Mouse (Mus musculus) lung, embryonic 14.5 days (tissue): ENCODE results near the gene Morn3. TPM values are rescaled to one million over a fixed set of nuclear protein-coding genes. Genes with fewer than 3 reads are reported as not detected.
A peak's percentile ranks its signal among the peaks of the same experiment; 100 is the strongest.

Experiments
- ATAC-seq: fragments of 200-750 bp; cut with Nextera tagmentation; 2 replicates; pipeline ENCODE4 v1.8.0; 2017; ENCODE audit warnings: mild to moderate bottlenecking, moderate TSS enrichment, moderate library complexity; ENCODE audit not compliant: insufficient read depth
- DNase-seq: peaks from one replicate; pipeline ENCODE4 v3.0.0-alpha.2; 2015
- H3K27ac ChIP-seq: fragments of 300-500 bp; sonication (generic); 2 replicates; pipeline ENCODE4 v1.5.1; 2014; ENCODE audit warnings: low read depth, mild to moderate bottlenecking, moderate library complexity
- H3K27me3 ChIP-seq: fragments of 300-500 bp; sonication (generic); 2 replicates; pipeline ENCODE4 v1.6.1; 2014; ENCODE audit warnings: low read length, control low read depth; ENCODE audit not compliant: insufficient read depth
- H3K36me3 ChIP-seq: fragments of 300-500 bp; sonication (generic); 2 replicates; pipeline ENCODE4 v1.6.1; 2014; ENCODE audit warnings: control low read depth; ENCODE audit not compliant: insufficient read depth
- H3K4me1 ChIP-seq: fragments of 300-500 bp; sonication (generic); 2 replicates; pipeline ENCODE4 v1.6.1; 2014; ENCODE audit warnings: antibody characterized with exemption, control low read depth; ENCODE audit not compliant: insufficient read depth
- H3K4me2 ChIP-seq: fragments of 300-500 bp; sonication (generic); 2 replicates; pipeline ENCODE4 v1.6.1; 2014; ENCODE audit warnings: mild to moderate bottlenecking
- H3K4me3 ChIP-seq: fragments of 300-500 bp; sonication (generic); 2 replicates; pipeline ENCODE4 v1.5.1; 2014; ENCODE audit warnings: low read depth, low read length
- H3K9ac ChIP-seq: fragments of 300-500 bp; sonication (generic); 2 replicates; pipeline ENCODE4 v1.6.1; 2014
- H3K9me3 ChIP-seq: fragments of 300-500 bp; sonication (generic); 2 replicates; pipeline ENCODE4 v1.6.1; 2016; ENCODE audit warnings: low read depth, low read length, control low read depth
- CTCF ChIP-seq: IDR thresholded peaks from 2 replicates; pipeline ENCODE4 v1.5.1; 2016; ENCODE audit warnings: antibody characterized with exemption, low read depth
- WGBS: fragments of 180-500 bp; shearing (Covaris S2); extraction: QIAGEN DNeasy Blood & Tissue Kit; methylation state at CpG from one replicate; pipeline ENCODE4 v1.1.7; 2014; 5-methylcytosine and 5-hydroxymethylcytosine counted together
- polyA plus RNA-seq: library from polyadenylated mRNA; unstranded; fragments of >200 nt; fragmentation: Nextera tagmentation; extraction: Ambion mirVana; gene quantifications from 2 replicates; pipeline ENCODE4 v1.2.1, GENCODE M21; 2014

Morn3 gene
- polyA plus RNA-seq, 1 experiment from 2014 or later = not detected

DNA sequence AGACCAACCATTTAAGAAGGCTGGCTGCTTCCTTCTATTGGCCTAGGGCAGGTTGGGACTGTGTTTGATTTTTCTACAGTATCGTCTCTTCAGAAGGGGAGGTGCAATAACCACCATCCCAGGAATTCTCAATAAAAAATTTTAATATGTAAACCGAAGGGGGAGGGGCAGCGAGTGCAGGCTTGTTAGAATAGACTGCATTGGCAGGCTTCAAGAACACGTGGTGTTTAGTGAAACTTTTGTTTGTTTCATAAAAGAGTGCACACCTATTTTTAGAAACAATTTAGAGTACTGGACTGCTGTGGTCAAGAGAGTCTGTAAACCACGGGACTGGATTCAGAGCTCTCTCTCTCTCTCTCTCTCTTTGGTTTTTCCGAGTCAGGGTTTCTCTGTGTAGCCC lies 23.8 kb downstream of the Morn3 start:
- no peaks in the 10 kb centered on the region for H3K36me3 ChIP-seq
- H3K9ac ChIP-seq = no peak overlapping the region
- no peaks in the 10 kb centered on the region for H3K27me3 ChIP-seq
- WGBS = 72% methylated on average over 6 of the region's 6 CpGs
- TF ChIP-seq CTCF = no peak
- no peak overlapping the region for H3K4me2 ChIP-seq
- H3K4me3 ChIP-seq = no peak overlapping the region
- ATAC-seq (no peak), DNase-seq (no peak)
- no peaks in the 10 kb centered on the region for H3K4me1 ChIP-seq
- H3K9me3 ChIP-seq = no peaks in the 10 kb centered on the region
- H3K27ac ChIP-seq = no peak overlapping the region

DNA sequence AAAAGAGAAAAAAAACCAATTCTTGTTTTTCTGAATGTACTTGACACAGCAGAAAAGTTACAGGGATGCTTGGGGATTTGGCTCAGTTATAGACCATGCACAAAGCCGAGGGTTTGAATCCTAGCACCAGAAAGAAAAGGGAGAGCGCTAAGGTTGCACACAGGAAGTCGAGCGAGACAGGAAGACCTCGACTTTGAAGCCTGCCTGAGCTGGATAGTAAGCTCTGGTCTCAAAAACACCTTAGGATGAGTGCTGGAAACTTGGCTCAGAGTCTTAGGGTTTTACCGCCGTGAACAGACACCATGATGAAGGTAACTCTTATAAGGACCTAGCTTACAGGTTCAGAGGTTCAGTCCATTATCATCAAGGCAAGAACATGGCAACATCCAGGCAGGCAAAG lies 25.4 kb downstream of the Morn3 start:
- H3K36me3 ChIP-seq = no peaks in the 10 kb centered on the region
- DNase-seq = no peak
- no peak overlapping the region for H3K4me2 ChIP-seq
- no peak for TF ChIP-seq CTCF
- ATAC-seq = no peak
- H3K9ac ChIP-seq = no peak overlapping the region
- no peak overlapping the region for H3K4me3 ChIP-seq
- H3K4me1 ChIP-seq = peaks cover 7% of the 10 kb centered on the region; the same call in 1 of the 2 replicates
- WGBS = 85% methylated on average over 7 of the region's 7 CpGs
- H3K27me3 ChIP-seq = no peaks in the 10 kb centered on the region
- no peaks in the 10 kb centered on the region for H3K9me3 ChIP-seq
- H3K27ac ChIP-seq = no peak overlapping the region

DNA sequence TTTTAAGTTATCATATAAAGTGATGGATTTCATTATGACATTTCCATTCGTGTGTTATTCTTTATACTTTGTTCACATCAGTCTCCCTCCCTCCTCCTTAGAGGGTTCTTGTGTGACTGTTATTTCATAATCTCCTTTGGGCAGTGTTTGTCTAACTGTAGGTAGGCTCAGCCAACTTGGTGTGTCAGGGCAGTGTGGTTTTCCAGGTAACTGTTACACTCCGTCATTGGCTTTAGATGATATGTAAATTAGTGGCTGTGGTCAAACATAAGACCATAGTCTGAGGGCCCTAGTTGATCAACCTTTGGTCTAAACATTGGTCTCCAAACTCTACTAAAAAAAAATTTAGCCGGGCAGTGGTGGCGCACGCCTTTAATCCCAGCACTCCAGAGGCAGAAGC lies 26.4 kb downstream of the Morn3 start:
- no peak for TF ChIP-seq CTCF
- DNase-seq (no peak), ATAC-seq (no peak)
- Histone ChIP-seq H3K27me3 (no peaks in the 10 kb centered on the region), H3K36me3 (no peaks in the 10 kb centered on the region), H3K27ac (no peak overlapping the region), H3K4me2 (no peak overlapping the region), H3K9ac (no peak overlapping the region), H3K9me3 (no peaks in the 10 kb centered on the region), H3K4me3 (no peak overlapping the region), H3K4me1 (peaks cover 12% of the 10 kb centered on the region; the same call in 1 of the 2 replicates)
- WGBS = 87% methylated on average over 5 of the region's 5 CpGs

DNA sequence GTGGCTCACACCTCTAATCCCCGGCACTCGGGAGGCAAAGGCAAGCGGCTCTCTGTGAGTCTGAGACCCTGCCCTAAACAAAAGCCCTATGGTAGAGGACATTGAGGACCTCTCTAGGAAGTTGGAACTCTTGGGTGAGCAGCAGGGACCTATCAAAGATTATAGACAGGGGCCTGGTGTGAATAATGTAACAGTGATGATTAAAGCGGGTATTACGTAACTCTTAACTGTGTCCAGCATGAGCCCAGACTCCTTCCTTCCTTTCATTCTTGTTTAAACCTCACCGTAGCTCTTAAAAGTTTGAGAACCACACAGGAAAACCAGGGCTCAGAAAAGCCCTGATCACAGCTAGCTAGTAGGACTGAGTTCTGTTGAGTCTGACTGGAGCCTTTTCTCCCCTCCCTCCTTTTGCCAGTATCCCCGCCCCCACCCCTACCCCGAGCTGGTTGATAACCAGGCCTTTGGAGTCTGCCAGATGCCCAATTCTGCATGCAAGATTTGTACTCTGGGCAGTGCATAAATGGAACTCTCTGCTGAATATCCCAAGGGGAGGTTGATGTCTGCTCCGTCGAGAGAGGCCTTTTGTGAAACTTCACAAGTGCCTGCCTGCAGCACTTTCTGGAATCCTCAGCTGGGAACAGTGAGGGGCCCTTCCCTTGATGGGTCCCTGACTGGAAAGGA lies 27.3 kb downstream of the Morn3 start:
- peak overlapping the region; percentile 9; the same call in 1 of the 2 replicates for H3K9ac ChIP-seq
- no peak overlapping the region; the same call in 1 of the 2 replicates for H3K27ac ChIP-seq
- WGBS = 40% methylated on average over 10 of the region's 10 CpGs

DNA sequence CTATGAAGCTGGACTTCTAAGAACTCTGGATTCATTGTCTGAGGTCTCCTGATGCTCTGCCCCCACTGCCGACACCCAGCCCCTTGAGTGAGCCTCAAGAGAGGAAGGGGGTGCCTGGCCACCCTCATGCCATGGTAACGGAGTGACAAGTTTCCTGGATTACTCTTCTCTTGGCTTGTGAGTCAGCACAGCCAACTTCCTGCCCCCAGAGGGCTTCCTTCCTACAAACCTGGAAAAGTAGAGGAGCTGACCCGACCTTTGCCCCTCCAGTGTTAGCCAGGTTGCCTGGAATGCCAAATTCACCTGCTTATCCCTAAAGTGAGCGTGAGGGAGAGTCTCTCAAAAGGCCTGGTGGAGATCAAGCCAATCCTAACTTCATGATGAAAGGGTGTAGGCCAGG lies 29.3 kb downstream of the Morn3 start:
- Histone ChIP-seq H3K36me3 (no peaks in the 10 kb centered on the region), H3K4me1 (peaks cover 16% of the 10 kb centered on the region), H3K27ac (no peak overlapping the region), H3K9me3 (no peaks in the 10 kb centered on the region), H3K27me3 (no peaks in the 10 kb centered on the region), H3K9ac (no peak overlapping the region), H3K4me3 (no peak overlapping the region), H3K4me2 (peak overlapping the region; percentile 84; the same call in 1 of the 2 replicates)
- ATAC-seq = no peak
- 56% methylated on average over 4 of the region's 4 CpGs for WGBS
- DNase-seq = no peak
- no peak for TF ChIP-seq CTCF

More for the DNA sequence above, 27.3 kb downstream of the Morn3 start:
- Histone ChIP-seq H3K9me3 (no peaks in the 10 kb centered on the region), H3K36me3 (no peaks in the 10 kb centered on the region), H3K4me1 (peaks cover 14% of the 10 kb centered on the region), H3K4me3 (no peak overlapping the region), H3K4me2 (no peak overlapping the region), H3K27me3 (no peaks in the 10 kb centered on the region)
- TF ChIP-seq CTCF = no peak
- DNase-seq (peak; percentile 40), ATAC-seq (no peak)

DNA sequence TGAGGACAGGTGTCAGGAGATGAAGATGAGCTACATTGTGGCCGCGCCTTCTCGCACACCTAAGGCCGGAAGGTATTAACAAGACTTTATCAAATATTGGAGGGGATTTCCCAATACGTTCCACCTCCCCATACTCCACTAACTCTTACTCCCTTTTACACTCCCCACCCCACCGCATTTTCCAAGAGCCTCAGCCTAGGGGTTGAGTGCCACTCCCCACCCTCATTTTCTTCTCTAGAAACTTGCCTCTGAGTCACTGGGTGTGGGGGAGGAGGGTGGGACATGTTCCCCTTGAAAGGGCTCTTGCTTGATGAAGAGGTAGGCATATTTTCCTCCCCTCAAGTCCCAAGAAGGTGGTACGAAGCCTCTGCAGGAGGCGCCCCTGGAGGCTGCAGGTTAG lies 30.9 kb downstream of the Morn3 start:
- DNase-seq (peak; percentile 20), ATAC-seq (no peak)
- no peaks in the 10 kb centered on the region for H3K36me3 ChIP-seq
- peak overlapping the region; percentile 84 for H3K4me2 ChIP-seq
- H3K9ac ChIP-seq = peak overlapping the region; percentile 72
- peak overlapping the region; percentile 74 for H3K4me3 ChIP-seq
- 0 out of 2 replicates have a peak overlapping the region, but pooled peaks have one; percentile 94 for H3K27ac ChIP-seq
- H3K9me3 ChIP-seq = no peaks in the 10 kb centered on the region
- no peak for TF ChIP-seq CTCF
- H3K27me3 ChIP-seq = no peaks in the 10 kb centered on the region
- 21% methylated on average over 8 of the region's 8 CpGs for WGBS
- H3K4me1 ChIP-seq = peaks cover 16% of the 10 kb centered on the region

DNA sequence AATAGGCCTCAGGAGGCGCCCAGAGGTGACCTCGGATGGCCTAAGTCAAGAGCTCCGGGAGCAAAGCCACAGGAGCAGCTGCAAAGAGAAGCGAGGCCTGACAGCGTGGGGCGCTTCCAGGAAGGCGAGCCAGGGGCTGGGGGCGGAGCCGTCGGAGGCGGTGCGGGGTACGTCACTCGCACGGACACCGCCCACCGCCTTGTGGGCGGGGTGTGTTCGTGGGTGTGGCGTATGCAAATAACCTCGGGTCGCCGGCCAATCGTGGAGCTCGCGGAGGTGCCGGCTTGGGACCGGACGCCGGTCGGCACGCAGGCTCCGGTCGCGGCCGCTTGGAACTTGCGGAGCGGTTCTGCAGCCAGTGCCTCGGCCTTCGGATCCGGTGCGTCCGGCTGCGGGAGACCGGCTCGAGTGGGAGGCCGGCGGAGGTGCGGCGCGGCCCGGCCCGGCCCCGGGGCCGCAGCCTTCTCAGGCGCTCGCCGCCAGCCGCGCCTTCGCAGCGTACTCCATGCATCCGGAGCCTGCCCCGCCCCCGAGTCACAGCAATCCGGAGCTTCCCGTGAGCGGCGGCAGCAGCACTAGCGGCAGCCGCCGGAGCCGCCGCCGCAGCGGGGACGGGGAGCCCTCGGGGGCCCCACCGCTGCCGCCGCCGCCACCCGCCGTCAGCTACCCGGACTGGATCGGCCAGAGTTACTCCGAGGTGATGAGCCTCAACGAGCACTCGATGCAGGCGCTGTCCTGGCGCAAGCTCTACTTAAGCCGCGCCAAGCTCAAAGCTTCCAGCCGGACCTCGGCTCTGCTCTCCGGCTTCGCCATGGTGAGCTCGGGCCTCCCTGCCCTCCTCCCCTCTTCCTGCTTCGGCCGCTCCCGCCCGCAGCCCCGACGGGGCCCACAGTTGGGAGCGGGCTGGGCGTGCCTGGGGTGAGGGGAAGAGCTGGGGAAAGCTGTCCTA lies 31.8 kb downstream of the Morn3 start, which contains the start of gene Orai1:
TSS of gene Orai1 (plus strand) at position 322 of the 949 bp plus-strand sequence.
- Histone ChIP-seq H3K27me3 (no peaks in the 10 kb centered on the region), H3K4me1 (peaks cover 16% of the 10 kb centered on the region), H3K4me2 (peak within 1 kb of the TSS; percentile 84), H3K27ac (peak within 1 kb of the TSS; percentile 94), H3K4me3 (peak within 1 kb of the TSS; percentile 74), H3K9ac (peak within 1 kb of the TSS; percentile 72), H3K36me3 (no peaks in the 10 kb centered on the region), H3K9me3 (no peaks in the 10 kb centered on the region)
- peak; percentile 99 for DNase-seq
- peak; percentile 92 for ATAC-seq
- under 1% methylated on average over 104 of the region's 106 CpGs for WGBS
- 0 out of 2 replicates have a peak, but pooled peaks have one; percentile 22 for TF ChIP-seq CTCF
